Comparison of ENCODE assay signal across 10 mouse cellular contexts in genomic region chr9:25487446-25488110, GRCm38 (mm10). TPM values are rescaled to one million over a fixed set of nuclear protein-coding genes. Genes with fewer than 3 reads are reported as not detected.
DNase-seq lines count a peak whose midpoint lies in the region; ATAC-seq and TF ChIP-seq lines count a peak whose summit lies in the region.
"Had no signal": no experiment of that assay in that cellular context is flagged by ENCODE, and none has a peak within 500 bp of the region (broad histone marks: within the 10 kb centered on the region; RNA-seq: fewer than 3 reads in every experiment).

No protein-coding gene starts in this region.

- peaks cover 19% of the 10 kb centered on the region for H3K36me3 ChIP-seq in heart, adult 2 months (ENCODE audit: control insufficient read depth, insufficient read depth, low read length)
- peaks cover 5% of the 10 kb centered on the region; the same call in 1 of the 2 replicates for H3K36me3 ChIP-seq in heart, embryonic 12.5 days
- H3K36me3 ChIP-seq: neural tube, embryonic 12.5 days had no signal

- TF ChIP-seq EP300 in heart, adult 2 months (IDR thresholded peaks at IDR 0.05; ENCODE audit: insufficient read depth, low read depth, low read length): peak; percentile 43; the same call in 1 of the 2 replicates

- H3K4me1 ChIP-seq in heart, adult 2 months (ENCODE audit: control insufficient read depth, insufficient read depth, low read length): peaks cover 33% of the 10 kb centered on the region
- H3K4me1 ChIP-seq in heart, embryonic 12.5 days (replicated peaks): peaks cover 76% of the 10 kb centered on the region

- no peak overlapping the region for H3K4me2 ChIP-seq in heart, embryonic 12.5 days
- H3K4me2 ChIP-seq: neural tube, embryonic 12.5 days had no signal

- no peaks in the 10 kb centered on the region for H3K9me3 ChIP-seq in heart, embryonic 12.5 days (replicated peaks)
- H3K9me3 ChIP-seq: neural tube, embryonic 12.5 days had no signal

- TF ChIP-seq POLR2A in heart, adult 2 months (IDR thresholded peaks at IDR 0.05; ENCODE audit: insufficient read depth, low read depth, low read length): 0 out of 2 replicates have a peak, but pooled peaks have one; percentile 6
- TF ChIP-seq POLR2A in brain, embryonic 14.5 days (IDR thresholded peaks at IDR 0.05; ENCODE audit: borderline replicate concordance, extremely low read depth, insufficient read depth, insufficient read length, poor library complexity, severe bottlenecking): no peak

- intact Hi-C loops in heart, adult 2 months (cut with DNase I): loop anchor here (5.0 kb wide), 1 partner anchor 70 kb away; no protein-coding TSS in a partner anchor

- H3K27ac ChIP-seq in heart, adult 2 months: peak overlapping the region; percentile 91
- H3K27ac ChIP-seq in heart, embryonic 12.5 days (ENCODE audit: poor library complexity, severe bottlenecking): no peak overlapping the region
- H3K27ac ChIP-seq: neural tube, embryonic 12.5 days had no signal

- H3K4me3 ChIP-seq in heart, adult 2 months: peak overlapping the region; percentile 31
- no peak overlapping the region for H3K4me3 ChIP-seq in heart, embryonic 12.5 days
- H3K4me3 ChIP-seq: neural tube, embryonic 12.5 days had no signal

- ATAC-seq in heart, embryonic 12.5 days (ENCODE audit: insufficient number of reproducible peaks, low FRiP score): no peak

- peak; percentile 75 for DNase-seq in heart, adult 2 months
- DNase-seq in Muller cell, postnatal 12 days (ENCODE audit: inconsistent ontology term): peak; percentile 28
- DNase-seq in brain, embryonic 14.5 days (ENCODE audit: low read depth): peak; percentile 80
- DNase-seq in kidney, postnatal 10 days: peak; percentile 70
- DNase-seq in left cerebral cortex, adult 8-10 months (ENCODE audit: low spot score in 2 of 2): no peak
- DNase-seq in layer of hippocampus, postnatal 14 days (ENCODE audit: low spot score in 2 of 2): no peak
- no peak for DNase-seq in spleen, postnatal 10 days (ENCODE audit: low spot score in 2 of 2)
- DNase-seq: thymus, postnatal 14 days had no signal

- 0 out of 2 replicates have a peak overlapping the region, but pooled peaks have one; percentile 26 for H3K9ac ChIP-seq in heart, adult 2 months (ENCODE audit: low read depth, low read length)
- H3K9ac ChIP-seq in heart, embryonic 12.5 days: no peak overlapping the region; the same call in 1 of the 2 replicates
- H3K9ac ChIP-seq: neural tube, embryonic 12.5 days had no signal

- peaks cover 2% of the 10 kb centered on the region; the same call in 1 of the 2 replicates for H3K79me2 ChIP-seq in heart, adult 2 months (replicated peaks; ENCODE audit: control insufficient read depth, insufficient read depth, low read length)

- no peaks in the 10 kb centered on the region for H3K27me3 ChIP-seq in heart, adult 2 months (ENCODE audit: control insufficient read depth, insufficient read depth, low read length)
- H3K27me3 ChIP-seq in heart, embryonic 12.5 days (replicated peaks): no peaks in the 10 kb centered on the region
- H3K27me3 ChIP-seq: neural tube, embryonic 12.5 days had no signal

- no peak for TF ChIP-seq CTCF in heart, adult 2 months (IDR thresholded peaks at IDR 0.05)
- no peak for TF ChIP-seq CTCF in brain, embryonic 14.5 days (IDR thresholded peaks at IDR 0.05; ENCODE audit: borderline replicate concordance, extremely low read depth, insufficient read depth, insufficient read length)

- WGBS in heart, adult 2 months: 32% methylated on average over 12 of the region's 12 CpGs
- 54% methylated on average over 12 of the region's 12 CpGs for WGBS in heart, embryonic 12.5 days

RNA-seq across cellular contexts. Expression of gene Eepd1, which starts 6.2 kb away (rescaled TPM):
- 10 to 100 TPM; 18.9 to 23.3 TPM for total RNA-seq in heart, adult 2 months (2021)
- polyA plus RNA-seq in heart, adult 2 months (2012; rRNA removed): 16.7 and 21.3 TPM in 2 replicates
- polyA plus RNA-seq in heart, embryonic 12.5 days (2016; fragmentation: Nextera tagmentation; extraction: Ambion mirVana): 23.0 and 26.3 TPM in 2 replicates
- 5.3 and 5.7 TPM in 2 replicates for polyA plus RNA-seq in brain, embryonic 14.5 days (2012; rRNA removed)
- total RNA-seq in left cerebral cortex, adult 8-10 months (2022): 10 to 100 TPM; 23.0 to 26.1 (median 24.0) TPM
- 10 to 100 TPM; 12.5 to 14.4 TPM for total RNA-seq in layer of hippocampus, postnatal 14 days (2021)

Comparison
In these comparisons a context has a peak if more than half of its experiments do, and no peak if none do; other contexts are left out.
1. DNase-seq: peak in heart, adult 2 months (2 of 2), Muller cell, postnatal 12 days (single experiment), brain, embryonic 14.5 days (single experiment) and kidney, postnatal 10 days (single experiment); none in left cerebral cortex, adult 8-10 months (0 of 2), layer of hippocampus, postnatal 14 days (0 of 2) and spleen, postnatal 10 days (0 of 2).